Mouse (Mus musculus) fat pad, adult 2 months (tissue): ENCODE results near the gene Cblb.

Experiments used
- DNase-seq: peaks from one replicate; pipeline ENCODE4 v3.0.0-alpha.2; 2011; ENCODE audit warnings: low read depth, low spot score; ENCODE audit errors: extremely low read depth

Gene Cblb

DNA sequence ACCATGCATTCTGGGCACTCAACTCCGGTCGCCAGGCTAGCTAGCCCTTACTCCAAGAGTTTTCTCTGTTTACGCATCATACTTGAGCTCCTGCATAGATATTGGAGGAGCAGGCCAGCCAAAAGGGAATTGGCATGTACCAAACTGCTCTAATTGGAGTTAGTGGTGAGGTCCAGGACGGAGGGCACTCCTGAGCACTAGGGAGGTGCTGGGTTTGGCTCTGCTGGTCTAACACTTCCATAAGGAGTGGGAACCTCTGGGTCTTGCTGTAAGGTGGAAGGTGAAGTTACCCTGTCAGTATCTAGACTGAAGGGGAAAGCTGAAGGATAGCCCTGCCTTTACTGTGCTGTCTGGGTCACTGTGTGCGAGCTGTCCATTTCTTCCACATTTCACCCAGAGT is 39.1 kb downstream of the Cblb start:
- DNase-seq, result no peak

GRCm38 (mm10) chr16:52071290-52071689 is 40.3 kb downstream of the Cblb start:
- DNase-seq, result no peak

GRCm38 (mm10) chr16:52071766-52072209 is 40.8 kb downstream of the Cblb start:
- DNase-seq, result no peak

DNA sequence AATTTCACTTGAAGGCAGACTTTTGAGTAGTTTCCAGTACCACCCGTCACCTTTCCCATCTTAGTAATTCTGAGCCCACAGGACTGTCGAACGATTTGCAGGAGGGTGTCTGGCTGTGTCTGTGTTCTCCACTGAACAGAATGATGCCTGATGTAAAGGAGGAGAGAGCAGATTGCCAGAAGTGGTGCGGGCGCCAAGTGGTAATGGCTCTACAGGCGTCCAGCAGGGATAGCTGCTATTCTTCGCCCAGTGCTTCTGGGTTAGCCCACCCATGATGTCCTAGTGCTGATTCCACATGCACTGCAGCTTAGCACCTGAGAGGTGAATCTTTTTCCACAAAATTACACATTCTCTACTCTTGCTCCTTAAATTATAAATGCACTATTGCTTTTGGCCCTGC is 45.6 kb downstream of the Cblb start:
- DNase-seq, result no peak

DNA sequence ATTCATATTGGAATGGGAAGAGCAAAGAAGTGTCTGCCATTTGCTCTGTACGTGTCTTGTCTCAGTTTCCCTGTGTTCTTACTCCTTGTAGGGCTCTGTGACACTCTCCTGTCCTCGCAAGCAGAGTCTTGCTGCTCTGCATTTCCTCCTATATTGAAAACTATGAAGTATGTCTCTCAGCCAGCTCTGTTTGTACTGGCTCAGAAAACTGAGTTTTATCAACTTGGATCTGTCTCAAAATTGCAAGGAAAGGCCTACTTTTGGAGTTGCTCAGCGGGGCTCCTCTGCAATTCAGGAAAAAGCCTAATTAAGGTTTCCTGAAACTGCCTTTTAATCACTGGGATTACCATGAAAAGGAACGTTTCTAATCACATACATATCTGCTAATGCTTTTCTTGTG is 46.9 kb downstream of the Cblb start:
- no peak for DNase-seq

DNA sequence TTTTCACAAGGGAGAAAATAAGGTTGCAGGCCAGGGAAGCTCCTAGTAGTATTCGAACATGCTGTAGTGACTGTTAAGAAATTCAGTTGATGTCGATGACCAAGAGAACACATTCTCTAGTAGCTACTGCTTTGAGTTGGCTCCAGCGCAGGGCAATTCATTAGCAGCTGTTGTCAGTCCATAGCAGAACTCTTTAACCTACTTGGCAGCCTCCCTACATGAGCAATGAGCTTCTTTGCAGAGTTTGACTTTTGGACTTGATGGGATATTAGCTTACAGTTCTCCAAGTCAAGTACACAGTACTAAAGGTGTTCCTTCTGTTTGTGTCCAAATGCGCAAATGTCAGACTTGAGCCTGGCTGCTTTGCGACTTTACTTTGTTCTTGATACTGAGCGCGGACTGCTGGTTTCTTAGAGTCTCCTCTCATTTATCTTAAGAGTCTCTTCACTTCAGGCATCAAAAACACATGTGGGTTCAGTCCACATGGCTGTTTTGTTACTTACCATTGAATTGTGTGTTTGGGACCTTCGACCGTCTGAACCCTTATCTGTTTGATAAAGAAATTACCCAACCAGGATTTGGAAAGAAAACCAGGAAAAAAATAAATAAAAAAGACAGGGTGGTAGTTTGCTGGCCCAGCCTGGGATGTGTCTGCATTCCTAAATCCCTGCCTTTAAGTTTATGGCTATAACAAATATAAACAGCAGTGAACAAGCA is 47.9 kb downstream of the Cblb start:
- DNase-seq, result no peak

DNA sequence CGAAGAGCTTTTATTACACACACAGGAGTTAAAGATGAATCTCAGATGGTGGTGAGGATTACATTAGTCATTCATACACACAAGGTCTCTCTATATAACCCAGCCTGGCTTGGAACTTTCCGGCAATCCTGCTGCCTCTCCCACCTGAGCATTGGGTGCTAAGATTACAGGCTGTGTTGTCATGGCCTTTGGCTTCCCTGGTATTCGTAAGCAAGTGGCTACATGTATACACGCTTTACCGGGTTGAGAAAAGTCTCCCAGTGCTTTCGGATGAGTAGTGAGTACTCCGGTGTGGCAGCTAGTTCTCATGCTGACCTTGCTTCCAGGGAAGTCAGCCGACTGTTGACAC is 48.4 kb downstream of the Cblb start:
- no peak for DNase-seq

- no peak for DNase-seq
These were observed 49.8 kb downstream of the Cblb start for GRCm38 (mm10) chr16:52080619-52081395.

GRCm38 (mm10) chr16:52081756-52082155 is 50.7 kb downstream of the Cblb start:
- no peak for DNase-seq

DNA sequence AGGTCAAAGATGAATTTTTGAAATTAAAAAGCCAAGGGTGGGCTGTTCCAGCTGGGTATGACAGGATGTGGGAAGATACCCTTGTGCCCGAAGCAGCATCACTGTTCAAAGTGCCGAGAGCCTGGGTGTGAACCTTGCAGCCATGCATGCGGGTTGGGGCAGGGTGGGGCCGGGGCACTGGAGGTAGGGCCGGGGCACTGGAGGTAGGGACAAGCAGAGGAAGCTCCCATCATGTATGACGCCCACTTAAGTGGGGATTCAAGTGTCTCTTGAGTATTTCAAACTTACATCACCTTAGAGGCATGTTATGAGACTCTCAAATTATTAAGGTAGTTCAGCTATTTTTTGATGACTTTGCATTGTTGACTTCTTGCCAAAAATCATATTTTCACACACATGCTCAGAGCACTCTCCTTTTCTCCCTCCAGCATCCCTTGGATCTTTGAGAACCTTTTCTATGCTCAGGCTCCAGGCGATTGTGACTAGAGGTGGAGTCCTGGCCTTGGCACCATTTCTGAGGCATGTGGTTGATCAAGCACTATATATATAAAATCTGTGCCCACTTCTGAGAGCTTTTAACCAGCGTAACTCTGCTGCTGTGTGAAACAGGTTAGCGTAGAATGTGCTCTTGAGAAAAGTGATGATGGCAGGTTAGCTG is 55.9 kb downstream of the Cblb start:
- DNase-seq, result no peak

GRCm38 (mm10) chr16:52089354-52089753 is 58.3 kb downstream of the Cblb start:
- DNase-seq, result no peak

DNA sequence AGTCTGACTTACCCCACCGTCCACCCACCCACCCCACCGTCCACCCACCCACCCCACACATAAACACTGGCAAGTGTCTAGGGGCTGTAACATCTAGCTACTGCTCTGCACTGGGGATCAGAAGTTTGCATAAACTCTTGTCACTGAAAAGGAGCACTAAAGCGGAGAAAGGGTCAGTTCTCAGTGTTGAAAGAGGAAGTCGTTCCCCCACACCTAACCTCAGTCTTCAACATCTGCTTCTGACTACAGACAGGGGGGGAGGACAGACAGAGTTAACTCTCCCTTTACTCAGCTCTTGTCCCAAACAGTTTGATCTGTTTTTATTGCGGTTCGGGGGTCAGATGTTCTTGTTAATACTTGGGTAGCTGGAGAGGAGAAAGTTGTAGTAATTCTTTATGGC is 59.9 kb downstream of the Cblb start:
- DNase-seq, result no peak

- no peak for DNase-seq
These were observed 62.6 kb downstream of the Cblb start for GRCm38 (mm10) chr16:52093325-52094253.

- DNase-seq, result peak; percentile 65
These were observed 63.9 kb downstream of the Cblb start for GRCm38 (mm10) chr16:52094735-52095459.

- no peak for DNase-seq
These were observed 64.6 kb downstream of the Cblb start for GRCm38 (mm10) chr16:52095643-52096042.

GRCm38 (mm10) chr16:52100466-52100865 is 69.4 kb downstream of the Cblb start:
- DNase-seq, result peak; percentile 26

GRCm38 (mm10) chr16:52104608-52105007 is 73.6 kb downstream of the Cblb start:
- DNase-seq, result no peak

DNA sequence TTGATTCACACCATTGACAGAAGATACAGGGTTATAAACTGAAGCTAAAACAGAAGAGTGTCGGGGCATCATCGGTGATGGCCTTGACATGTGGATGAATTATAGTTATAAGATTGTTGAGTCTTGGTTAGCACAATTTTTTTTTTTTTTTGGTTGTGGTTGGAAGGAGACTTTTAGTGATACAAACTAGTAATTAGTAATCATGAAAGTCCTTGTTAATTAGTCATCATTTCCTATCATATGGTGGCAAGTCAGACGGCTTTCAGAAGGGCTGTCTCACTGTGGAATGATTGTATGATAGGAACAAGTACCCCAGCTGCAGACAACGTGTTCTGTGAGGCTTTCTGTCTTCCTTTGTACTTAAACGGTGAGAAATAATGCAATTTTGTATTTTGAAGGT is 76.8 kb downstream of the Cblb start:
- DNase-seq, result no peak

- DNase-seq, result no peak
These were observed 83.4 kb downstream of the Cblb start for GRCm38 (mm10) chr16:52114473-52114872.

DNA sequence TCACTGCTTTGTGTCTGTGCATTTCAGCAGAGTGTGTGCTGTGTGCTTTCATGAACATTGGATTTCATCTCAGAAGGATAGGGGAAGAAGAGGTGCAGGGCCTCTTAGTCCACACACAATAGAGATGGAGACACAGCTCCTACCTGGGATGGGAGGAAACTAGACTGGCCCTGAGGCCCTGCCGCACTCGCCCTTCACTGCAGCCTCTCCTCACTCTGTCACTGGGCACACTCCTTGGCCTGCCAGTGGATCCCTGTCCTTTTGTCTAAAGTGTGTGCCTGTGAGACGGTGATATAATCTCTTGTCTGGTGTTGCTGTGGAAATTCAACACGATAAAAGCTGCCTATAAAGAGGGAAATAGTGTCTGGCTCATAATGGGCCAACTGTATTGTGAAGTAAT is 88.0 kb downstream of the Cblb start:
- no peak for DNase-seq
